Mouse (Mus musculus) cerebellum, adult 9-11 months (tissue): Measurements from ENCODE around the gene Atp6v0c.

Experiments
- DNase-seq: peaks from one replicate; pipeline ENCODE4 v3.0.0; 2022

Gene Atp6v0c

DNA sequence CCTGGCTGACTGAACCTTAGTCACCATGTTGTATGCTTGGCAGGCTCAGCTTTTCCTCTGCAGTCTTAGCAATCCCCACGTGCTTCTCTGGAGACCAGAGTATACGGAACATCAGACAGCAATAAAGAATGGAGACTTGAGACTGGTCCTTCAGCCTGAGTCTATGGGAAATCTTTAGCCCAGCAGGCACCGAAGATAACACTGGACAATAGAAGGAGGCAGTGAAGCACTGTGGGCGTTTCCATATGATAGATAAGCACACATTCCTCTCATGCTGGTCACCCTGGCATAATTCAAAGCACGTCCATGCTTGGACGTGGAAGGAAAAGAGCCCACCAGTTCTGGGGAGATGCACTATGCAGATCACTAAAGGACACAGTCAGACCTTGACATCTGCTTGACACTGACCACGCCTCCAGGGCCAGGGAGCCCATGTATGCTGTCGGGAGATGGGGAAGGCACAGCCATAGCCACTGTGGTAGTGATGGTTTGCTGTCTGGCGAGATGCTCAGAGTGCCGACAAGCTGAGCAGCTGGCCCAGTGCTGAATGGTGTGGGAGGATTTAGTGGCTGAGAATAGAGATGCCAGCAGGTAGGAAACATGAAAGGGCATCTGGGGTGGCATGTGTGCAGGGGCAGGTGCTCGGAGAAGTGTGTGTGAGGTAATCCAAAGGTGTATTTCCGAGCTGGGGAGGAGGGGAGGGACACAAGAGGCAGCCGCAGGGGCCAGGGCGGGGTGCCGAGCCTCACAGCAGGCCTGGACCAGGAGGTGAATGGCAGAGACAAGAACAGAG is 27.7 kb upstream of the Atp6v0c start:
- peak; percentile 64 for DNase-seq

DNA sequence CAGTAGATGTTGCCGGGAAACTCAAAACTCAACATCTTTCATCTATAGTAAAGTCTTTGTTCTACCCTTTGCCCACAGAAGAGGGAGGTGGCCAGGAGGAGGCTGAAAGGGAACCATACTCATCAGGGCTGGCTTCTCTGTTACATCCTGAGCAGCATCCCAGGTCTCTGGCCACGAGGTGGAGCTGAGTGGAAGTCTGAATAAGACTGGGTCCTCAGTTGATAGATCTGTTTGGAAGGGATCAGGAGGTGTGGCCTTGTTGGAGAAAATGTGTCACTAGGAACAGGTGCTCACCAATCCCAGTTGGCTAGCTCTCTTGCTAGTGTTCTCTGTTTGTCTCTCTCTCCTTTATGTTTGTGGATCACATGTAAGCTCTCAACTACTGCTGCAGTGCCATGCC is 25.8 kb upstream of the Atp6v0c start:
- no peak for DNase-seq

DNA sequence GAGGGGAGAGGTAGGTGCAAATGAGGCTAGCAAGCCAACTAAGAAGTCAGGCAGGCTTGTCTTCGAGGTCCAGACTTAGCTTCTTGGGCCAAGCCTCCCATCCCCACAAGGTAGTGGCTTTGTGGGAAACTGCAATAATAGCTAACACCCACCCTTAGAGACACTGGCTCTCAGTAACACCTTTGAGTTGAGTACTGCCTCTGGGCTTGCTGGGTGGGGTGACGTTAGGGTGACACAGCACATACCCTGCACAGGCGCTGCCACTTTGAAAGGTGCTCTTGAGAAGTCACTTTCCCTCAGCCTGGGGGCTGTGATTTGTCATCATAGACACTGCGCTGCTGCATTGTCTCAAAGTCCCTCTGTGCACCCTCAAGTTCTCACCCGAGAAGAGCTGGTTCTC is 24.3 kb upstream of the Atp6v0c start:
- no peak for DNase-seq

DNA sequence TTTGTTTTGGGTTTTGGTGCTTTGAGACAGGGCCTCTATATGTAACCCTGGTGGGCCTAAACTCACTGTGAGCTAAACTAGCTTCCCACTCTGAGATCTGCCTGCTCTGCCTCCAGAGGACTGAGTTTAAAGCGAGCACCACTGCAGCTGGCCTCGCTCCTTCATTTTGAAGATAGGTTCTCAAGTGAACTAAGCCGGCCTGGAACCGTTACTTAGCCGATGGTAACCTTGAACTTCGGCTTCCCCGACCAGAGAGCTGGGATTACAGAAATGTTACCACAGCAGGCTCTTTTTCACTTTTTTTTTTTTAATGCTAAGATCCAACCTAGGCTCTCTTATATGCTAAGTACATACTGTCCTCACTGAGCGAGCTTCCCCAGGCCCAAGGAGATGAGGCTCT is 23.8 kb upstream of the Atp6v0c start:
- no peak for DNase-seq

DNA sequence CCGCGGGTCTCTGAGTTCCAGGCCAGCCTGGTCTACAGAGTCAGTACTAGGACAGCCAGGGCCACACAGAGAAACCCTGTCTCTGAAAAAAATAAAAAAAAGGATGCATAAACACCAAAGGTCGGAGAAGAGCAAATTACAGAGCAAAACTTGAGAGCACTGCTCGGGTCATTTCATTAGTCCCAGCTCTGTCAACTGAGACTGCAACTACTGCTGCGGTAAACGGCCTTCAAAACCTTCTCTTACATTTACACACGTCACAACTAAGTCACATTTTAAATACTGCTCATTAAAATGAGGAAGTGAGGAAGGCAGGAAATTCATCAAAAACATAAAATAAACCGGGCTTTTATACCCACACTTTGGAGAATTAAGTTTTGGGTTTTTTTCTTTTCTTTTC is 23.3 kb upstream of the Atp6v0c start:
- DNase-seq, result no peak

DNA sequence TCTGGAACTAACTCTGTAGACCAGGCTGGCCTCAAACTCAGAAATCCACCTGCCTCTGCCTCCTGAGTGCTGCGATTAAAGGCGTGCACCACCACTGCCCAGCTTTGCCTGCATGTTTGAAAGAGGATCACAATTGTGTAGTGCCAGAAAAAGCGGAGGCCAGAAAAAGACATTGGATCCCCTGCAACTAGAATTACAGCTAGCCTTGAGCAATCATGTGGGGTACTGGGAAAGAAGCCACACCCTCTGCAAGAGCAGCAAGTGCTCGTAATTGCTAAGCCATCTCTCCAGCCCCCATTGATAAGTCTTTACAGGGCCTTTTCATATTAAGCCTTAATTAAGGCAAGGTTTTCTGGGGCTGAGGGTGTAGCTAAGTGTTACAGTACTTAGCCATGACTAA is 22.0 kb upstream of the Atp6v0c start:
- DNase-seq, result no peak

DNA sequence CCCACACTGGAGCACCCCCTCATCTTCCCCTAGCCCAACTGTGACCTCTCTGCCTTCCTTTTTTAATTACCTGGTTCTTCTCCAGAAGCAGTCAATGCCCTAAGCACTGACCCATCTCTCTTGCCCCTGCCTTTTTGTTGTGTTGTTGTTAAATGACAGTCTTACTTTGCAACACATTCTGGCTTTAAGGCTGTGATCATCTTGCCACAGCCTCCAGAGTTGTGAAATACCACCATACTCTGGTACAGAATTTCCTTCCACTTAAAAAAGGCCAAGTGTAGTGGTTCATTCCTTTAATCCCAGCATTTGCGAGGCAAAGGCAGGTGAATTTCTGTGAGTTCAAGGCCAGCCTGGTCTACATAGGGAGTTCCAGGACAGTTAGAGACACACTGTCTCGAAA is 21.4 kb upstream of the Atp6v0c start:
- no peak for DNase-seq

DNA sequence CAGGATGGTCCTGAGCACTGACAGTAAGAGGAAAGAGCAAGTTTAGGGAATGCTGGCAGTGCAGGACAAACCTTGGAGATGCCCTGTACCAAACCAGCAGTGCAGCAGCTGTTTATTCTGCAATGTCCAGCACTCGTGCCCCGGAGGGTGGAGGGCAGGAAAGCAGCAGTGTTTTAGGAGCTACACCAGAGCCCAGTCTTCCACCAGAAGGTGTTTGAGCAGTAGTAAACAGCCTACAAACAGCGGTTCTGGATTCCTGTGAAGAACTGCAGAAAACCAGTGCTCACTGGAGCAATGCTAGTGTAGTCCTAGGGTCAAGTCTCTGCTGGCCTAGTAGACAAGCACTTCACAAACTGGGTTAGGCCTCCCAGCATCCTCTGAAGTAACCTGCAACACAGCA is 4.8 kb upstream of the Atp6v0c start:
- no peak for DNase-seq

DNA sequence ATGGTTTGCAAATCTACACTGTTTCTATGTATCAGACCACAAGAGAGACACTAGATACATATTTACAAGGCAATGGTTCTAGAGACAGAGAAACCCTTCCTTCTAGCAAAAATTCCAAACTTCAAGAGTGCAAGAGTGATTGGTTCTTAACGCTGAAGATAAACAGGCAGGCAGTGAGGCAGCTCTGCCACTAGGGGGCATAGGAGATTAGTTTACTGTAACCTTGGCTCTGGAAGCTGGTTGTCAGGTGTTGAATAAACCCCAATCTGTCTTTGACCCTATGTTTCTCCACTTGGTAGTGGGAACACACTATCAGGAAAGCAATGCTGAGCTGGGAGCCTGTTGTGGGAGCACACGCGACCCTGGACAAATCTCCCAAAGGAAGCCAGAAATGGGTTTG is 3.9 kb upstream of the Atp6v0c start:
- DNase-seq, result peak; percentile 73

DNA sequence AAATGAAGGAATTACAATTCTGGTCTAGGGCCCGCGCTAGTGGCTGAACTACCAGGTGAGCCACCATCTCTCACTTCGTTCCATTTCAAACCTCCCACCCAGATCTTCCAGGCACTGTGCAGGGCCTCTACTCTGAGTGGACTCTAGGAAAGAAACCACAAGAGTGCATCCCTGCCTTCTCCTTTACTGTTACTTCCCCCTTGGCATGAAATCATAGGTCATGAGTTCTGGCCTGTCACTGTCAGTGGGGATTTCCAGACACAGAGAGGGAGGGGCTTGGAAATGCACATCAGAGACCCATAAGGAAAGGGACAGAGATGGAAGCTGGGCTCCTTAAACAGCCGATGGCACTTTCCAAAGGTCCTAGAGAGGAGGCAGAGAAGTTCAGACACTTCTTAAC is 2.2 kb upstream of the Atp6v0c start:
- DNase-seq, result no peak

DNA sequence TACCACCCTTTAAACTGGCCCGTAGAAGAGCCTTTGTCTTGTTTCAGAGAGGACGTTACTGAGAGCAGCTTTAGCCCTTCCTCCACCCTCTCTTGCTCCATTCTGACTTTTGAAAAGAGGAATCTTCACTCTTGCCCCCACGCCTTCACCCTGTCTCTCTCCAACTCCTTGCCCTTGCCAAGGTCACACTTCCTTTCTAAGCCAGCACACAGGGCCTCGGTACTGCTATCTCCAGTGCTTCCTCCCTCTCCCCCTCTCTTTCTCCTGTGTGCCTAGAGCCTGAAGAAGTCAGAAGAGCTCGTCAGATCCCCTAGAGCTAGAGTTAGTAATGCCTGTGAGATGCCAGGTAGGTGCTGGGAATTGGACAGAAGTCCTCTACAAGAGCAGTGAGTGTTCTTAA is 1.2 kb upstream of the Atp6v0c start:
- DNase-seq, result no peak

DNA sequence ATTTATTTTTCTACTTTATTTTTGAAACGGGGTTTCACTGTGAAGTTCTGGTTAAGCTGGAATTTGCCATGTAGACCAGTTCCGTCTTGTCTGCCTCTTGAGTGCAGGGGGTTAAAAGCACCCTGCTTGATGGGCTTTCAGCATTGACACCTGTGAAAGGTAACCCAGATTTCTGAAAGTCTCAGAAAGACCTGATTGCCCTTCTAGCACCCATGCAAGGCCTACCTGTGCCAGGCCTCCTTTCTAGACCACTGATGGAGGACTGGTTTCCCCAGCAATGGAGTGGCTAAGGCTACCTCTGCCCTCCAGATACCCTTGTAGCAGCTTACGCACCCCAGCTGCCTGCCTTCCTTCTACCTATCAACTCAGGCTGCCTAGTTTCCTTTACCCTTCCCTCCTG is 623 bp upstream of the Atp6v0c start:
- no peak for DNase-seq

DNA sequence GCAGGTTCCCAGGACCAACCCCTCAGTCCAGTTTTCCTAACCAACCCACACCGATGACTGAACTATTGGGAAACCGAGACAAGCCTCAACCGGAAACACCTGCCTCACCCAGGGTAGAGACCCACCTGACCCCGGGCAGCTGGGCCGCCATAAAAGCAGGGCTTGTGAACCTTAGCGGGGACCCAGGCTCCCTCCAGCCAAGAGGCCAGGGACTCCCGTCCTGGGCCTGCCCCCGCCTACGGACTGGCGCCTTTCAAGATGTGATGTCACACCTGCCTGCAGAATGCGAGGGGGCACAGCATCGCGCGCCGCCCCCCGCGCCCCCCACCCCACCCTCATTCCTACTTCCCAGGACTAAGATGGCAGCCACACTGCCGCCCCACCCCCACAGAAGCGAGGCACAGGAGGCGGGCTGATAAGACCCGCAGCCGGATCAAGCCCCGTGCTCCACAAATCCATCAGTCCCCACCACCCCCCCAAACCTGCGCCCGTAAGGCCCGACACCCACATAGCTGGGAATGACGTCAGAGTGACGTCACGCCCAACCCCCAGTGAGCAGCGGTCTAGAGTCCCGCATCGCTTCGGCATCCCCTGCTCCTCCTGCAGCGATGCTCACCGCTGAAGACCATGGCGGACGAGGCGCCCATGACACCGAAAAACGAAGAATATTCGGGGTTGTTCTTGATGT is 768 bp downstream of the Atp6v0c start:
- peak; percentile 85 for DNase-seq

DNA sequence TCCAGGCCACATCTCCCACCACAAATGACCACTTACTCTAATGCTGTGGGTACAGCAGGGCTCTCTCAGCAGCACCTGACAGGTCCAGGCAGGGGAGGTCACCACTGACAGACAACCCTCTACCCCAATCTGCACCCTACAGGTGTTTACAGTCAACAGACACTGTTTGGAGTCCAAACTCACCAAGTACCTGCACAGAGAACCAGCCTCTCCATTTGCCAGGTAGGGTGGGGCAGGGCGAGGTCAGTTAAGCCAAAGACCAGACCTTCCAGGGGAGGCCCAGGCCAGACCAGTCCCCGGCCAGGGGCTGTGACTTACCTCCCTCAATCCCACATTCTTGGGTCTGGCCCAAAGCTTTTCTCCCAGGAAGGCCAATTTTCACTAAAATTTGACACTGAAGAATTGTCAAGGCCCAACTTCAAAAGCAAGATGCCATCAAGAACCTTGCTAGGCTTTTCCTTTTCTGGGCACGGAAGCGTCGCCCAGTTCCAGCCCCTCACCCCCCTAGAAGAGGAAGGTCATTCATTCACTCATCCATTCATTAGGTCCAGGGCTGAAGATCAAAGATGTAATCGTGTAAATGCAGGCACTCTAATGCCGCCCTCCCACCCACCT is 1.5 kb downstream of the Atp6v0c start:
- peak; percentile 56 for DNase-seq

DNA sequence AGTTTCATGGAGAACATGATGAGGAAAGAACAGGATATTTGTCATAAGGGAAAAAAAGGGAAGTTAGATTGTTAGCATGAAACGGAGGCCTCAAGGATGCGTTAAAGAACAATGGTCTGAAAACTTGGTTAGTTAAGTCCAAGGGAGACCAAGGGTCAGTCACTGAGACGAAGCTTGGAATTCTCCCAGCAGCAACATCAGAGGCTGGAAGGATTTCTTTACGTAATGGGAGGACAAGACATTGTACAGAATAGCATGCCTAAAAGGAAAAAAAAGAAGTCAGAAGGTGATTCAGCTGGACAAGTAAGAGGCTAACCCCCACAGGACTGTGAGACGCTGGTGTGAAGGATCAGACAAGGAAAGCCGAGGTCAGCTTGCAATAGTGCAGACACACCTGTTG is 2.4 kb downstream of the Atp6v0c start:
- no peak for DNase-seq

DNA sequence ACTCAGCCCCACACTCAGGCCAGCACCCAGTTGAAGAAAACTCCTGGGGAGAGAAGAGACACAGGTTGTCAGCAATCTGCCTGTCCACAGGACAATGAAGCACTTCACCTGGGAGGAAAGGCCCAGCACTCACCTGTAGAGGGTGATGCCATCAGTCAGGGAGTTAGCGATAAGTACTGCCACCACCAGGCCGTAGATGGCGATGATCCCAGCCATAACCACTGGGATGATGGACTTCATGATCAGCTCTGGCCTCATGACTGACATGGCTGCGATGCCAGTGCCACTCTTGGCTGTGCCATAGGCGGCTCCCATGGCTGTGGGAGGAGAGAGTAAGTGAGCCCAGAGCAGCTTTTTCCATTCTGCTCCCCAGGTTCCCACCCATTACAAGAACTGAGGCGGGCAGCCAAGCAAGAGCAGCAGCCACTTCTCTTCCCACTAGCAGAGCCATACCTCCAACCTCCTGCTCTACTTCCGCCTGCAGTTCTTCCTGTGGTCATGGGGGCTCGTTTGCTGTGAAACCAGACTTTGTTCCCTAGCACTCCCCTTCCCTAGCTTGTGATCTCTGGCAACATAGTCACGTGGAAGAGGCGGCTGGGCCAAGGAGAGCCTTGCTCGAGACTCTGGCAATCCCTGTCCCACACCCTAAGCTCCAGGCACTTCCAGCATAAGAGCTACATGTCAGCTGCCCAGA is 4.8 kb downstream of the Atp6v0c start:
- no peak for DNase-seq

DNA sequence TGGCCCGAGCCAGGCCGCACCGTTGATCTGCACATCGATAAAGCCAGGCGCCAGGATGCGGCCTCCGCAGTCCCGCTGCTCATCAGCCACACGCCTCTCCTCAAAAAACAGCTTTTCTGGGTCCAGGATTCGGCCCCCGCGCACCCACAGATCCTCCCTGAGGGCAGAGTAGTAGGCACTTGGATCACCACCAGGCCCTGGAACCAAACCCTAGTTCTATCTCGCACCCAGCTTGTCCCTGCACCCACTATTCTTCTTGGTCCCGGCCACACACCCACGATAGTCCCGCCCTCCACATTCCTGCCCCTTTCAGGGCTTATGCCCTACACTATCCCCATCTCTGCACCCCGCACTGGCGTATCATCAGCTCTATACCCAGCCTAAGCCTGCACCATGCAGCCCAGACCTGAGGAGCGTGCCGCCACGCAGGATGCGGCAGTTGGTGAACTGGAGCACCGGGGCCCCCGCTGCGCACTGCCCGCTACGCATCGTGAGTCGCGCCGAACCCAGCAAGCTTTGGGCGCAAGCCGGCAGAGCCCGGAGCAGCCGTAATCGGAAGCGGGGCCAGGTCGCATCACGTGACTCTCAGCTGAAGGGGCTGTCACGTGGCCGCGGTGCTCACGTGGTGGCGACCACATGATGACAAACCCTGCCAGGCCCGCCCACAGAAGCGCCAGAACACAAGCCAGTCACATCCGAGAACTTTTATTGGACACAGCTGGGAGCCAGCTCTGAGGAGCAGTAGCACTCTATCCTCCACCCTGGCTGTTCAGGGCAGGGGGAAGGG is 6.1 kb downstream of the Atp6v0c start, which contains the start of gene Amdhd2:
Amdhd2 (minus strand) TSS at position 591 of the 787 bp plus-strand sequence.
- peak; percentile 94 for DNase-seq

DNA sequence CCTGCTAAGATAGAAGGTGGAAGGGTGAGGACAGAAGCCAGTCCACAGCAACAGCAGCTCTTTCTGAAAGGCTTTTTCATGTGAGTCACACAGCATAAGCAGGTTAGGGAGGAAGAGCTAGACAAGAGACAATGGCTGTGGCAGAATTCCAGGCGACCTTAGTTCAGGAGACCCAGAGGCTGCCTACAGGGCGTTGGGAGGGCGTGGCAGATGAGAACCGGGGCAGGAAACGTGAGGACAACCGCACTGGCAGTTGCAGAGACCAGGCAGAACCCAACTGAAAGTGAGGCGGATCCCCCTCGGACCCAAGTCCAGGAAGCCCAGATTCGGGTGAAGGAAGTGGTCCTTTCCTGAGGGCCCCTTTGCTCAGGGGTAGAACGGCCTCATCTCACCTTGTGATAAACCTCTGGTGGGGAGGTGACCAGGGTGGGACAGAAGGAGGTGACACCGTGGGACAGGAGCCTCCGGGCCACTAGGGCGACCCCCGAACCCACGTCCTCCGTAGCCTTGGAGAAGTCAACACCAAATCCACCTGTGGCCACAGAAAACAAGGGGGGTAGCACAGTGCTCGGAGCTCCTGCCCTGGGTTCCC is 6.8 kb downstream of the Atp6v0c start:
- peak; percentile 62 for DNase-seq

DNA sequence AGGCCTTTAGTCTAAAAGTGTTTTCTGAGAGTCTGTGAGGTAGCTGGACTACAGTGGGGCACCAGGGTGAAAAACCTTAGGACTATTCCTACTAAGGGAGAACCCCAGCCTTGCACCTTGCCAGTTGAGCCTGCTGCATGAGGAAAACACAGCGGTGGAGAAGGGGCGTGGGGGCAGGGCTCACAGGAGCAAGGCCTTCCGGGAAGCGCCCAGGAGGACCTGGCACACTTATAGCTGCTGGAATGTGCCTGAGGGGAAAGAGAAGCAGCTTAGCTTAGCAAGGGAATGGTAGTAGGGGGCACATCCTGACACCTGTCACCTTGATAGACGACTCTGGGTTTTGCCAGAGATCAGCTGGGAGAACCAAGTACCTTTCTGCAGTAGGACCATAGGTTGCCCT is 8.0 kb downstream of the Atp6v0c start:
- DNase-seq, result no peak

DNA sequence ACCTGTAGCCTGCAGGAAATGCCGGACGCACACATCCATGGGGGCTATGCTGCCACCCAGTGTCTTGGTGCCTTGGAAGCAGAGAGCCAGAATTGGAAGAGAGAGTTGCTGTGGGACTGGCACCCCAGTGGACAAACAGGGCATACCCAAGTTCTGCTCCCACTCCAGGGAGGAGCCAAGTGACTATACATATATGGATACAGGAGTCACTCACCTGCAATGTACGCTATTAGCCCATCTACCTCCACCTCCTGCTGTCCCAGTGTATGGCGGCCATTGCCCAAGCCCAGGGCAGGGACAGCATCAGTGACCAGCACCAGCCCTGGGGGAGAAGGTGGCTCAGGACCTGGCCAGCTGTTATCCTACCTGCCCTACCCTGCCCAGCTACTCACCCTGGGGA is 12.0 kb downstream of the Atp6v0c start:
- no peak for DNase-seq

DNA sequence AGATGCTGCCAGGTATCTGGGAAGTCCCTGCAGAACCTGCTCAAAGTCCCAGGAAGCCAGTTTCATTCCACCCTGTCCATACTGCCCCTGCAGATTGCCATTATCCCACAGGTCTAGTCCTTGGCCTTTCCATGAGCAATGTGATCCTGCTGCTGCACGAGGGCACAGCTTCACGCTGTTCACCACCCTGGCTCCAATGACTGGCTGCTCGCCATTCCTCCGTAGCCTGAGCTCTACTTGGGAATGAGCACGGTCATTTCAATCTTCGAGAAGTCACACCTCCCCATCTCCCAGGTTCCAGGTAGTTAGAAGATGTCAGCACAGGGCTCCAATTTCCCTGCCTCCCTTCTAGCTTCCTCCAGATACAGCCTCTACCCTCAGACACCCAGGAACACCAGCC is 12.4 kb downstream of the Atp6v0c start:
- DNase-seq, result no peak

DNA sequence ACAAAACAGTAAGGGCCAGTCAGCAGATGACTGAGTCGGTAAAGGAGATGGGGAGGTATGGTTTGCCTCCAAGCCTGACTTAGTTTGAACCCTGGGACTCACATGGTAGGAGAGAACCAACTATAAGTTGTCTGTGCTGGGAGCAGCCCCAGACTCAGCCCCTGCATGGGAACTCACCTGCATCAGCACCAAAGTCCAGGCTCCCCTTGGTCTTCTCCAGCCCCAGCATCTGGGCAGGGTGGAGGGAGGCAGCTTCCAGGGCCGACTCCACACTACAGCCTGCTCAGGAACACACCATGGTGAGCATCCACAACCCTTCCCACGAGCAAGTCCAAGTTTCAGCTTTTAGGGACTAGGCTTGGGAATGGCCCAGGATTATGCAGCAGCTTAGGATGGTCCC is 13.1 kb downstream of the Atp6v0c start:
- DNase-seq, result no peak
